Mouse (Mus musculus): ENCODE results near the gene Lix1.
"Not testable (repeated sequence)": the region's sequence is repeated elsewhere in the genome, so short reads cannot be mapped to it uniquely, and the experiment has no call there.

Gene Lix1

DNA sequence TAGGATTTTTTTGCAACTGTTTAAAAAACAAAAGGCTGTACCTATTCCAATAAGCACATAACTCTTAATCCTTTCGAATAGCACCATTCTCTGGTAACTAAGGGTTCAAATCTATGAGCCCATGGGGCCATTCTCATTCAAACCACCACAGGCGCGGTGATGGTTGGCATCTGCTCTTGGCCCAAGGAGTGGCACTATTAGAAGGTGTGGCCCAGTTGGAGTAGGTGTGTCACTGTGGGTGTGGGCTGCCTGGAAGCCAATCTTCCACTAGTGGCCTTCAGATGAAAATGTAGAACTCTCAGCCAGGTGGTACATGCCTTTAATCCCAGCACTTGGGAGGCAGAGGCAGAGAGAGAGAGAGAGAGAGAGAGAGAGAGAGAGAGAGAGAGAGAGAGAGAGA is 11.7 kb downstream of the Lix1 start:
- no peak for DNase-seq

DNA sequence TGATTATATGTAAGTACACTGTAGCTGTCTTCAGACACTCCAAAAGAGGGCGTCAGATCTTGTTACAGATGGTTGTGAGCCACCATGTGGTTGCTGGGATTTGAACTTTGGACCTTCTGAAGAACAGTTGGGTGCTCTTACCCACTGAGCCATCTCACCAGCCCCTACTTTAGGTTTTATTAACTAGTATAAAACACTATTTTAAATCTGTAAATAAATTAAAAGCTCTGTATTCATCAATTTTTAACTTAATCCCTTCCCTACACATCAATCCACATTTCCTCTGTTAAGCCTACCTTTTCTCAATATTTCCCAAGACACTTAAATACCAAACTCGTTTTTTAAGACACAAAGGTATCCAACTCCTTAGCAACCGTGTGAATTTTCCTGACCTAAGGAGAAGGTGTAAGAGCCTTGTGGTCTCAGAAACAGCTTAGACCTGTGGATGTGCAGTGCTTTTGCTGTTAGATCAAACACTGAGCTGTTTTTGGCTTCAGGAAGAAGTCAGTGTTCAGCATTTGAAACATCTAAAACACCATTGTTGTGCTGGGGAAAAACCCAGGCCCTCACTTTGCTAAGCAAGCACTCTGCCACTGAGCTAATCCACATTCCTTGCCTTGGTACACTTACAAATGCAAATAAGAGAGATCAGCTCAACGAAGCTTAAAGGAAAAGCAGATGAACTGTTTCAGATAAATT is 22.3 kb downstream of the Lix1 start:
- DNase-seq = no peak

DNA sequence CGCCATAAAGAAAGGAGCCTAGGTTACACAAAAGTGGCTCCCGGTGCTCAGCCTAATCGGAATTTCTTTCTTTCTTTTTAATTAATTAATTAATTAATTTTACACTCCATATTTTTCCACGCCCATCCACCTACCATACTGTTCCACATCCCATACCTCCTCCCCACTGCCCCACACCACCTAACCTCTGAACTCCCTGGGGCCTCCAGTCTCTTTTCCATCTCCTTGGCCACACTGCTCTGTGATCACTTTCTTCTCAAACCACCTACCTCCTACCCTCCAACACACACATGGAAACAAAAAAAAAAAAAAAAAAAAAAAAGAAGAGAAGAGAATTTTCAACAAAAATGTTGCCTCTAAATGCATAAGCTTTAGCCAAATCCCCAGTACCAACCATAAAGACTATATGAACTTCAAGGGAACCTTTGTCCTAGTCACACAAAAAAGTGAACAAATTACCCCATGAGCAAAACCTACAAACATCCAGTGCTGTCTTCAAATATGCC is 22.9 kb downstream of the Lix1 start:
- DNase-seq = no peak

DNA sequence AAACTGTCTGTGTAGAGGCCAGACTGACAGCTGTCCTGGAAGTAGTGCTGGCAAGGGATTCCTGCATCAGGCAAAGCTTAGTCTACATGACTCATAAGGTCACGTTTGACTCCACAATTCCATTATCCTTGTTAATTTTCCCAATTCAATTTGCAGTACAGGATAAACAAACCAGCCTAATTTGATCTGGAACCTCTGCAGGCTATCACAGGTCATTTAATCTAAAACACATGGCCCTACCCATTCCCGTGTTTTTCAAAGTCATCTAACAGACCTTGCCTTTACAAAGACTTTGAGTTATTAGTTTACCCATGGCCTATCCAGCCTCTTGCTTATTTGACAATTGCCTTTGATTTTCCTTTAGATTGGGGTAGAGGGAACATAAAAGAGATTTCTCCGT is 23.4 kb downstream of the Lix1 start:
- no peak for DNase-seq

DNA sequence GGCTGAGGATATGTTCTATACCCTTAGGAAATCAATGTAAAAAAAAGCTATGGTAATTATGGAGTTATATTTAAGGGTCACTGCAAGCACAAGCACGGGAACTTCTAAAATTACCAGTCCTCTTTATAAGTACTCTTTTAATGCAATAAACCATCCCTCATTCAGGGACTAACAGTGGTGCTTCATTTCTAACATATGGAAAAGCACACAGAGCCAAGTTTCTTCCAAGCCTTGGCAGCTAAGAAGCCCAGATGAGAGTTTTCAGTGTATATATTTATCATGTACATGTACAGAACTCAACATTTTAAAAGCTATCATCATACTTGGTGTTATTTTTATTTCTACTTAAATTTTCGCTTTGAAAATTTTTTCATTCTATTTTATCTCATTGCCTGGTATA is 26.4 kb downstream of the Lix1 start:
- DNase-seq = no peak

DNA sequence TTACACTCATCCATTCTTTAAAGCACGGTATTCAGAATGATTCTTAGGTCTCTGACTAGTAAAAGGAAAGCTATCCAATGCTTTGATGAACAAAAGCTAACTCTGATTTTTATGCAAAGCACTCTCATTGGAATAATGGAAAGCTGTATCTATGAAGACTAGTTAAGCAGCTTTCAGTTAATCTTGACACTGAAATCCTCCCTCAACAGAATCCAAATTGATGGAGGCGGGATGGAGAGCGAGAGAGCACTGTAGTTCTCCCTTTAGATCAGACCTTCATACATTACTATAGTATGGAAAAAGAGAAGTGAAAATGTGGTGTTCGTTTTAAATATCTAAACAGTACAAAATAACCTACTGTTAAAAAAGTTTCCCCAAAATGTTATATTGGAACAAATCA is 31.2 kb downstream of the Lix1 start:
- no peak for DNase-seq

DNA sequence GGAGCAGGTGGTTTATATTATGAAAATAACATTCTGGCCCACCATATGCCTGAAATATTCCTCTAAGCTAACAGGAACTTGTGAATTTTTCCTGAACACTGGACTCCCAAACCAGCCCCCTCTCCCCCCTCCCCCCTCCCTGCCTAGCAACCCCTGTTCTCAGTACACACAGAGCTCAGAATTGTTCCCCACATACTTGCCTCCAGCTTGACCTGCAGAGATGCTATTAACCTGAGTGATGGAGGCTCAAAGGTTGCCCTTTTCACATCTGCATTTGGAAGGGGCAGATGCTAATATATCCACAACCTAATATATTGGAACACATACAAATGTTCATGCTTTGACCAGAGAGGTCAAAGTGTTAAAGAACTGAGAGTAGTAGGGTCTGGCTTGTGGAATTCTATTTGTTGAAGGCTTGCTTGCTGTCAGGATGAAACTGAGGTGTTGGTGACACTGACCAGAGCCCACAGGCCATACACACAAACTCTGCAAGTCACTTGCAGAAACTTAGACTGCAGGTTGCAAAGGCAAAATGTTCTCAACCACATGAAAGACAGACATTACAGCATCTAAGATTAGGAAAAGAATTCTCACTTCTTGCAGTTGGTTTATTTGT is 36.2 kb downstream of the Lix1 start:
- no peak for DNase-seq

DNA sequence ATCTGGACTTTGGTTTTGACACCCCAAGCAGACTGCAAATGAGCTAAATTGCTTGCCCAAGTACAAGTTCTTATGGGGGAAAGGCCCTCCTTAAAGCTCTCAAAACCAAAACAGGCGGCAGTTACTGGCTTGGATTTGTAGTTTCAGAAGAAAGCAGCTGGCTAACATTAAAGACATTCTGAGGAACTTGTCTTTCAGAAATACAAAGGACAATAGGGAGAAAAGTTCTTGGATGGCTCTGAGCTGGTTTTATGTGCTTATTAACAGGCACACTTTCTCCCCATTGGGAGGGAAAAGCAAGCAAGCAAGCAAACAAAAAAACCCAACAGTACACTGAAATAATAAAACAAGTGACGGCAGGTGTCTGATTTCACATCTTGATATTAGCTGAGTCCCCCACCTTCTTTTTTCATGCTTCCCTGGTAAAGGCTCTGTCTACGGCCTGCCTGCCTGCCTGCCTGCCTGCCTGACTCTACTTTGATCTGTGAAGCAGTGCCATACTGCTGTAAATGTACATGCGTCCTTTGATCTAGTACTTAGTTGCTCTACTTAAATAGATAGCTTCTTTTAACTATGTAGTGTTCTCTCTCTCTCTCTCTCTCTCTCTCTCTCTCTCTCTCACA is 39.5 kb downstream of the Lix1 start:
- no peak for DNase-seq

DNA sequence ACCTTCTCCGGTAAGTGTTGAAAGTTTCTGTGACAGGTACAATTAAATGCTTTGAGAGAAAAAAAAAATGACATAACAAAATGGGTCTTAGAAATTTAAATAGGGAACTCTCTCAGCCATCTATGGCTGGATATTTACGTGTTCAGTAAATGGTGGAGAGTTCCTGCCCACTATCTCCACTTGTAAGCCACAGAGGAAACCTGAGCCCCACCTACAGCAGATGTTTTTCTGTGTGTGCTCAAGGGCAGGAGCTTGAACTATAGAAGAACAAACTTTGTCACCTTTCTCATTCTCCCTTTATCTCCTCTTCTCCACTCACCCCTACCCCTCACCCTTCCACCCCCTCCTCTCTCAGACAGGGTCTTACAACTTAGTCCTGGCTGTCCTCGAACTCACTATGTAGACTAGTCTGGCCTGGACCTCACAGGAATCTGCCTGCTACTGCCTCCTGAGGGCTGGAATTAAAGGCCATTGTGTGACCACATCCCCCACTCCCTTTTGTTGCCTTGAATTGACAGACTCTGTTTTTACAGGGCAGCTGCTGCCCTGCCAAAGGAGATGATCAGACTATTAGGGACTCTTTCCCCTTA is 41.9 kb downstream of the Lix1 start:
- DNase-seq = no peak

DNA sequence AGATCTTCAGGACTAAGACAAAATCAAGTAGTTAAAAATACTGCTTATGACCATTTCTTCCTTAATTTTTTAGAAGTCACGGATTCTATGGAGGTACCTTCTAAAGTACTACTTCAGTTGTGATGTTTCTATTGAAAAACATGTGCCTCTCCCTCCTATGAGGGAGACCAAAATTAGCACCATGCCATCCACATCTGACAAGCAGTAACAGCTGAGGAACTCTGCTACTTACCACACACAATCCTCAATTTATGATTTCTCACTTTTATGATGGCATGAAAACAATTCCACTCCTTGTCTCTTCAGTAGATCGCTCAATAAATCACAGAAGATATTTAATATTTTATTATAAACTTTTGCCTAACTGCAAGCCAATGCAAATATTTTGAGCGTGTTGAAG is 44.2 kb downstream of the Lix1 start:
- DNase-seq = no peak

DNA sequence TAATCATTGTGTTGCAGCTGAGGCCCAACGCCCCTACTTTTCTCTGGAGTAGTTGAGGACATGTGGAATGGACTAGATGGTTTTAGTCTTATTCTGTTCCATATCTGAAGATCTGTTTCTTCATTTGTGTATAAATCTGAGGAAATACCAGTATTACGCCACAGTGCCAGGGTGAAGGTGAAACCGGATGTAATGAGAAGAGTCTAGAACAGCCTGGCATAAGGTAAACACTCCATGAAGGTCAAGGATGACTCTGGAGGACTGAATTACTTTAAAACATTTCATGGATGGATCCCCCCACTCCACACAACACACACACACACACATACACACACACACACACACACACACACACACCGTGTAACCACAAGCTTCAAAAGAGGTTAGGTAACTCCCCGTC is 45.3 kb downstream of the Lix1 start:
- no peak for DNase-seq

DNA sequence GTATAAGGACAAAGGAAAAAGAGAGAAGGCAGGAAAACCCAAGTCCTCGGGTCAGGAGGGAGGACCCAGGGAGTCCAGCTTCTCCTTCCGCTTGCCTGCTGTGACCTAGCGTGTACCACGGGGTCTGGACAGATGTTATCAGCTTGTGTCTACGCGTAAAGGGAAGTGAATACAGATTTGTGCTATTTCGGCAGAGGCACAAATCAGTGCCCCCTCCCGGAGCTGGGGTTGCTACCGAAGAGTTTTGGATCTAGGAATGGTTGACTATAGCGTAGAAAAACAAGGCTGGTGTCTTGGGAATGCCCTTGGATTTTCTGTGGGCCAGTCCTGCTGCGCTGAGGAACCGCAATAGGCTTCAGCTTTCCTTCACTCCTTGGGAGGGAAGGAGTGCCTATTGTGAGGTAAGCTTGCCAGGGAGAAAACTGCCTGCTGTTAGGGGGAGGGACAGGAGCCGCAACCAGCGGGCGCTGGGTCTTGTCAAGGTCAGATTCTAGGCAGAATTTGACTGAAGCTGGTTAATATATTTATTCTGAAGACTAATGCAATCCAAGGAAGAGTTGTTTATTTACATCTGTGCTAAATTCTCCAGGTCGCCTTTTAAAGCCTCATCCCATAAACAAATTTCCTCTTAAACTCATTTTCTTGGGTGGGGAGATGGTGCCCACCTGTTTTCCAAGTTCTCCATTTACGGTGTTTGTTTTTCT is 46.4 kb downstream of the Lix1 start:
- peak; percentile 29 to 31 for DNase-seq

DNA sequence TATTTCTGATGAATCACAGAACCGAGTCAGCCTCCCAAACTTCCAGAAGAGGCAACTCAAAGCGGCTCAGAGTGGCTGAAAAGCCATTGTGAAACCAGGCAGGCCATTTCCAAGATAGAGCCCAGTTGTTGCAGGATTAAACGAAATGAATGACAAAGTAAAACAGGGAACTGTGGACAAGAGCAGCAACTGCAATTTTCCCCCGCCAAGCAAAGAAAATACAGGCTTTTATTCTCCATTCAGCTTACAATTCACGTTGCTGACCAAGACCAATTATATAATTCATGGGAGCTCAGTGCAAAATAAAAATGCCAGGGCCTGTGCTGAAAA is 46.9 kb downstream of the Lix1 start:
- DNase-seq = peak; percentile 10

DNA sequence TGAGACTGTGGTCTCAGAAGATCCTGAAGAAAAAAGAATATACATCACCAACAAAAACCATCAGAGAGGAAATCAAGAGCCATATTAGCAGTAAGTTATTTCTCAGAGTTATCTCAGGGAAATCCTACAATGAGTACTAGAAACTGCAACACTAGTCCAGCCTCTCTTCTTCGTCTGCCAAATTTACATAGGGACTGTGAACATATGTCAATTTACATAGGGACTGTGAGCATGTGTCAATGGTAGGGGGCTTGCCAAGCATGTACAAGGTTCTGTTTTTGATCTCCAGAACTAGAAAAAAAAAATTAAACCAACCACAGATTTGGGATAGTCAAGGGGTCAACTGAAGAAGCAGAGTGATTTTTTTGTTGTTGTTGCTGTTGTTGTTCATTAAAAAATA is 48.6 kb downstream of the Lix1 start:
- no peak for DNase-seq

DNA sequence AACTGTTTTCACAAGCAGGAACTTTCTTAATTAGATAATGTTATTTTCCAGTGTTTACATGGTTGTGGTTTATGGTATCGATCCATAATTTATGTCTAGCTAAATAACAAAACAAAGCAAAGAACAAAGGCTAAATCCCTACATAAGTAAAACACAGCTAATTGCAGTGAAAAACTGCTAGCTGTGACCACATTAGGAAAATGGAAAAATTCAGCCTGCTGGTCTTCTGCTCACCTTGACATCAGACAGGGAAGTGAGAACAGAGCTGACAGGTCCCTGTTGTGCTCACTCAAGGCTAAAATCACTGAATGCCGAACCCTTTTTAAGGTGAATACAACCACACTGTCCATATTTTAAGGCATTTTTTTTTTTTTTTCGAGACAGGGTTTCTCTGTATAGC is 50.1 kb downstream of the Lix1 start:
- no peak for DNase-seq

DNA sequence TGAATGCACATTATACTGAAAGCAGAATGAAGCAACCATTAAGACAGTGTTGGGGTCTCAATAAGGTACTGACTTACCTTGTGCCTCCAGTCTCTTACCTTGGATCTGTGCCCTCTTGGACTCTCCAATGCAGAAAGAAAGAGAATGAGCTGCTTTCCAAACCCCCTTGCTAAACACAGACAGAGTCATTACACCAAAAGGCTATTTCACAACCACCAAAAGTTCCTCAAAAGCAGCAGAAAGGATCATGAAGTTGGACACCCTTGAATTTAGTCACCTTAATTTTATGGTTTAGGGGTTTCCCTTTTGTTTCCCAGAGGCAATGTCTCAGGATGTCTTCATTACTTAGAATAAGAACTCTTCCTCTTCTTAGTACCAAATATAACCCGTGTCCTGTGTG is 52.1 kb downstream of the Lix1 start:
- no peak for DNase-seq

DNA sequence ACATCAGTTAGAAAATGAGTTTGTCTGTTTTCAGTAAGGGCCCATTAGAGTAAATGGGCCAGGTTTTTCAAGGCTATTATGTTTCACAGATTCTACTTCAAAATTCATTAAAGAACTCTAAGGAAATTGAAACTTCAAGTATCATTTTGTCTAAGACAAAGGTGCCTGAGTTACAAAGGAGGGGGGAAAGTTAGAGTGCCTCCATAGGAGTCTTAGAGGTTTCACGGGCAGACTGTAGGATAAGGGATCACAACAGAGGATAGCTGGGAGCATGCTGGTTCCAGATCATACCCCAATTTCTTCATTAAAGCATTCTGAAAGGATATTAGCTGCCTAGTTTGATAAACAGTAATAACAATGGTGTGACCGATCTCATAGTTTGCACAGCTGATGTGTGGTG is 83.3 kb downstream of the Lix1 start:
- DNase-seq = no peak

DNA sequence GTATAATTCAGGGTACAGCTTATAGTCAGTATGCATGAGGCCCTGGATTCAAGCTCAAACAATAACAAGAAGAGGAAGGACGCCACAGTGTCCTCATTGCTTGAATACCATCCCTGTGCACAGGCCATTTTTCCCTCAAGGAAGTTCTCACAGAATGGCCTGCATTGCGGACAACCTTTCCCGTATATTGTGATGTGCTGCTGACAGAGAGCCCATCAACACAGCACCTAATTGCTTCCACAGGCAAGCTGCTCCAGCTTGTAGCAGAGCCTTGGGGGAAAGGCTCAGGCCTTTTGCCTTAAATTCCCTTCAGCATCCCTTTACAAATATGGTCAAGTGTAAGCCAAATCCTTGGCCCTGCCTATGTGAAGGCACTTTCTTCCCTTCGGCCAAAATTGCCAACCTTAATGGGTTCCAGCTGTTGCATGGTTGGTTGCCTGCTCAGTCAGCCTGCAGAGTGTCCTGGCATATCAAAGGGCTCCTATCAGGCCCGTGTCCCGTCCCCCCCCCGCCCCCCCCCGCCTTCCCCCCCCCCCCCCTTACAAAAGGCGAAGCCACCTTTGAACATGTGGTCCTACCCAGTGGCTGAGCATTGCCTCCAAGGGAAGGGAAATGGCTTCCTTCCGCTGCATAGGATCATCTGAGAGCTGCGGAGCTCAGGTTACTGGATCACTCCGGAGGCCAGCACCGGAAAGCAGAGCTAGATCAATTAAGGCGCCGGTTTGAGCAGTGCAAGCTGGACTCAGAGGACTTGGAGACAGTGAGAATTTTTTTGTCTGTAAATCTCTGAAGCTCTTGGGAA is 88.5 kb downstream of the Lix1 start:
- DNase-seq = no peak

DNA sequence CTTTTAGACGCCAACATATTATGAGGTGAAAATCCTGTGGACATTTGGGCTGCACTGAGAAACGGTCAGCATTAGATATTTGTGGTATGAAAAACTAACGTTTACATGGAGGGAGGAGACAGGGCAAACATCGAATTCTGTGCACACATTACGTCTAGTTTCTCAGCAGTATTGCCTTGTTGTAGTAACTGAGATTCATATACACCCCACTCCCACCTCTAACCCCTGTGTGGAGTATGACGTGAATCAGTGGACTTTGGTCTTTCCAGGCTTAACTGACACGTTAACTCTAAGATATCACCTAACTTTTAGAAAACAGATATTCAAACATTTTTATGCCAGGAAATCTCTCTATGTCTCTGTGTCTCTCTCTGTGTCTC is 89.1 kb downstream of the Lix1 start:
- DNase-seq = no peak

DNA sequence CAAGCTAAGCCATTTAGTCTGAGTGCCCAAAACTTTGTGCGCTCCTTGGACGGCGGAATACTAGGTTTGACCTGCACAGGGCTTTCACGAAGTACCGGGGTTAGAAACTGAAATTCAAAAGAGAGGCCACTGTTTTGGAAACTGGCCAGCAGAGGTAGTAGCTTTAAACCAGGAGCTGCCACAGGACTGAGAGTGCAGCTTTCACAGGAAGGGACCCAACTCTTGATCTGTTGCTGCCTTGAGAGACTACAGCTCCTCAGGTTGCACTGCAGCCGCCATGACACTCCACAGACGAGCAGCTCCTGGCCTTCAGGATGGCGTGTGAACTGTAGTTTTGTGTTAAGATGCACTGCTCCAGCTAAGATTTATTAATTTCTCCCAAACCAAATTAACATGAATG is 89.6 kb downstream of the Lix1 start:
- DNase-seq = no peak

DNA sequence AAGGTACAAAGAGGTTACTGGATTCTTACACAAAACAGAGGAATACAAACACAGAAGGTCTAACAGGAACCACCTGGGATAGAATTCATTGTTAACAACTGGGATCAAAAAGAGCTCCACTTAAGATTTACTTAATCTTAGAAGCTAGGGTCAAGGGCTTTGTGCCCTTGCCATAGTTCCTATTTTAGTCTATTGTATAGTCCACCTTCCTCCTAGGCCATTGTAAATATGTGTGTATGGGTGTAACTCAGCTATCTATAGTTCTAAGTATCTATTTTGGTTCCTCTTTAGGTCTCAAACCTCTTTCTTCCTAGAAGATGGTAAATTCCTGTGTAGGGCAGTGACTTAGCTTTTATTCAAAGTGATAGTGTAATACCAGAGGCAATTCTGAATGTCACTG is 93.8 kb downstream of the Lix1 start:
- not testable (repeated sequence) for DNase-seq

DNA sequence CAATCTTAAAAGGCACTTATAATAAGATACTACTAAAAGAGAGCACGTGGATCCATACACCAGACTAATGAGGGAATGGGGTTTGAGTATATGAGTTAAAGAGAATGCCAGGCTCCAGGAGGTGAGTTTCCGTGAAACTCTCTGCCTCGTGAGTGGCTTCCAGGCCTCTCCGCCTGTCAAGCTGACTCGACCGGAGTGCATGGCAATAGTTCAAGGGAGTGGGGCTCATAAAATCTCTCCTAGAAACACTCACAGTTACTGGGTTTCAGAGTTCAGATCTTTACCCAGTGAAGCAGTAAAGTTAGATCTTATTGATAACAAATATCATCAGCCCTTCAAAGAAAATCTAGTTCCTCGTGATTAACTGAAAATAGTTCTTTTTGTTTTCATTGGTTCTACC is 94.3 kb downstream of the Lix1 start:
- no peak for DNase-seq

DNA sequence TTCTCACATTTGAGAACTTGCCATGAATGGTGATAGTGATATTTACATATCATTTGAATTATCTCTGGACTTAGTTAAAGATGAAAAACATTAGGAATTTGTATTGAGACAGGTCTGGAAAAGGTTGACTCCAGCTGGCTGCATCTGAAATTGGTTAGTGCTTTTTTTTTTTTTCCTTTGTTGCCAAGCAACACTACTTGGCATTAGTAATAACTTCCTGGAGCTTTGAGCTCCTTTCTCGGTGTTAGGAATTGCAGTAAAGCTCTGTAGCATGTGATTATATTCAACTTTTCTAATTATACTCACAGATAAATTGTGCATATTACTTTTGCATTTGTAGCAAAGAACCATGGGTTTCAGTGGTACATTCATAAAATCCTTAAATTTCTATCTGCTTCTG is 96.4 kb downstream of the Lix1 start:
- DNase-seq = no peak

All from cerebellum, postnatal 25 days (tissue).